ENCODE assay signal across 18 mouse cellular contexts in the genomic region with DNA sequence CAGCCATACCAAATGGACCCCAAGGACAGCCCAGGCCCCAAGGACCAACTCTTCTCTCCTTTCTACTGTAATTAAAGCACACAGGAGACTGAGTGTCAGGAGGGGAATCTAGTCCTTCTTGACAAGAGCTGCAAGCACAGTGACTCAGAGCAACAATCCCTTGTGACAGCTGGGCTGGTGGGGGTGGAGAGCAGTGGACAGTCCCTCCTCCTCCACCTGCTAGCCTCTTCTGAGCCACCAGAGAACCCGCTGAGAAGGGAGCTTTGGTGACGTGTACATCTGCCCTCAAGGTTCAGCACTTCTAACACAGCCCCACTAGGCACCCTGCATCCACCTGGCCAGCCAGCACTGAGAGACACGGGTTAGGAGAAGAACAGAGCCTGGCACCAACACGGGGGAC.
DNase-seq lines count a peak whose midpoint lies in the region; ATAC-seq and TF ChIP-seq lines count a peak whose summit lies in the region.
"Had no signal": no experiment of that assay in that cellular context is flagged by ENCODE, and none has a peak within 500 bp of the region (broad histone marks: within the 10 kb centered on the region; RNA-seq: fewer than 3 reads in every experiment).

No protein-coding gene starts in this region.

- WGBS in midbrain, postnatal 0 days = 63% methylated on average over 4 of the region's 4 CpGs
- WGBS in midbrain, embryonic 13.5 days = 66% methylated on average over 4 of the region's 4 CpGs
- WGBS in embryonic facial prominence, embryonic 14.5 days = 61% methylated on average over 3 of the region's 4 CpGs
- WGBS in stomach, postnatal 0 days = 73% methylated on average over 4 of the region's 4 CpGs
- WGBS in neural tube, embryonic 15.5 days = 70% methylated on average over 4 of the region's 4 CpGs

- H3K4me3 ChIP-seq in midbrain, postnatal 0 days (ENCODE audit: low read depth, low read length) = no peak overlapping the region
- H3K4me3 ChIP-seq in midbrain, embryonic 13.5 days (replicated peaks) = no peak overlapping the region
- no peak overlapping the region for H3K4me3 ChIP-seq in embryonic facial prominence, embryonic 14.5 days (ENCODE audit: low read depth, low read length)
- H3K4me3 ChIP-seq in stomach, postnatal 0 days (ENCODE audit: low read depth, low read length) = no peak overlapping the region
- H3K4me3 ChIP-seq in neural tube, embryonic 15.5 days (replicated peaks) = no peak overlapping the region
- H3K4me3 ChIP-seq: erythroblast, embryonic 14.5 days; layer of hippocampus, adult 2 months; left cerebral cortex, adult 2 months; limb, embryonic 12.5 days; megakaryocyte, embryonic 14.5 days; neural tube, embryonic 13.5 days had no signal

- ATAC-seq in midbrain, postnatal 0 days (ENCODE audit: low FRiP score) = no peak
- ATAC-seq in midbrain, embryonic 13.5 days = no peak
- peak; percentile 28; the same call in 1 of the 2 replicates for ATAC-seq in embryonic facial prominence, embryonic 14.5 days (ENCODE audit: low read depth)
- ATAC-seq in stomach, postnatal 0 days (ENCODE audit: low FRiP score, low TSS enrichment) = no peak; the same call in 1 of the 2 replicates
- no peak for ATAC-seq in neural tube, embryonic 15.5 days (ENCODE audit: low FRiP score)
- ATAC-seq: forebrain, embryonic 16.5 days had no signal

- H3K27ac ChIP-seq in midbrain, postnatal 0 days (ENCODE audit: low read depth, low read length) = no peak overlapping the region
- H3K27ac ChIP-seq in midbrain, embryonic 13.5 days = no peak overlapping the region
- no peak overlapping the region for H3K27ac ChIP-seq in embryonic facial prominence, embryonic 14.5 days (replicated peaks; ENCODE audit: low read depth, low read length)
- H3K27ac ChIP-seq in stomach, postnatal 0 days (replicated peaks) = no peak overlapping the region
- no peak overlapping the region for H3K27ac ChIP-seq in neural tube, embryonic 15.5 days (replicated peaks)
- H3K27ac ChIP-seq: layer of hippocampus, adult 2 months; left cerebral cortex, adult 2 months; limb, embryonic 12.5 days; liver, embryonic 14.5 days; neural tube, embryonic 13.5 days had no signal

- no peaks in the 10 kb centered on the region for H3K36me3 ChIP-seq in midbrain, postnatal 0 days (ENCODE audit: insufficient read depth, low read length)
- H3K36me3 ChIP-seq in midbrain, embryonic 13.5 days = no peaks in the 10 kb centered on the region
- H3K36me3 ChIP-seq in embryonic facial prominence, embryonic 14.5 days (ENCODE audit: control insufficient read depth, insufficient read depth, low read length) = no peaks in the 10 kb centered on the region
- H3K36me3 ChIP-seq in stomach, postnatal 0 days (ENCODE audit: control insufficient read depth, insufficient read depth, low read length) = no peaks in the 10 kb centered on the region
- no peaks in the 10 kb centered on the region for H3K36me3 ChIP-seq in neural tube, embryonic 15.5 days
- H3K36me3 ChIP-seq: limb, embryonic 12.5 days; neural tube, embryonic 13.5 days had no signal

- H3K9me3 ChIP-seq in midbrain, postnatal 0 days (ENCODE audit: low read length) = no peaks in the 10 kb centered on the region
- no peaks in the 10 kb centered on the region for H3K9me3 ChIP-seq in midbrain, embryonic 13.5 days
- no peaks in the 10 kb centered on the region for H3K9me3 ChIP-seq in embryonic facial prominence, embryonic 14.5 days (ENCODE audit: control insufficient read depth, low read length)
- no peaks in the 10 kb centered on the region for H3K9me3 ChIP-seq in stomach, postnatal 0 days (ENCODE audit: control insufficient read depth, low read length)
- H3K9me3 ChIP-seq in neural tube, embryonic 15.5 days (replicated peaks) = no peaks in the 10 kb centered on the region
- H3K9me3 ChIP-seq: limb, embryonic 12.5 days; megakaryocyte, embryonic 14.5 days; neural tube, embryonic 13.5 days had no signal

- H3K27me3 ChIP-seq in midbrain, postnatal 0 days (ENCODE audit: insufficient read depth, low read length) = no peaks in the 10 kb centered on the region
- no peaks in the 10 kb centered on the region for H3K27me3 ChIP-seq in midbrain, embryonic 13.5 days
- no peaks in the 10 kb centered on the region for H3K27me3 ChIP-seq in embryonic facial prominence, embryonic 14.5 days (replicated peaks; ENCODE audit: control insufficient read depth, insufficient read depth, low read length)
- no peaks in the 10 kb centered on the region for H3K27me3 ChIP-seq in stomach, postnatal 0 days (ENCODE audit: control insufficient read depth, insufficient read depth, low read length)
- H3K27me3 ChIP-seq in neural tube, embryonic 15.5 days (replicated peaks) = no peaks in the 10 kb centered on the region
- H3K27me3 ChIP-seq: limb, embryonic 12.5 days; neural tube, embryonic 13.5 days had no signal

- H3K4me2 ChIP-seq in midbrain, postnatal 0 days (ENCODE audit: low read depth, low read length, poor library complexity, severe bottlenecking) = no peak overlapping the region
- no peak overlapping the region for H3K4me2 ChIP-seq in midbrain, embryonic 13.5 days (replicated peaks)
- H3K4me2 ChIP-seq in embryonic facial prominence, embryonic 14.5 days (ENCODE audit: low read depth, low read length) = no peak overlapping the region
- no peak overlapping the region for H3K4me2 ChIP-seq in stomach, postnatal 0 days (replicated peaks; ENCODE audit: low read depth)
- no peak overlapping the region for H3K4me2 ChIP-seq in neural tube, embryonic 15.5 days
- H3K4me2 ChIP-seq: limb, embryonic 12.5 days; neural tube, embryonic 13.5 days had no signal

- no peak for TF ChIP-seq CTCF in midbrain, postnatal 0 days (IDR thresholded peaks at IDR 0.05)
- TF ChIP-seq CTCF in stomach, postnatal 0 days (IDR thresholded peaks at IDR 0.05; ENCODE audit: low read depth) = no peak

- peak; percentile 28 to 40 for DNase-seq in frontal cortex, postnatal 36 days (ENCODE audit: low spot score in 2 of 2)
- no peak for DNase-seq in frontal cortex, postnatal 10 days (ENCODE audit: low spot score in 2 of 2)
- peak; percentile 33 for DNase-seq in midbrain, postnatal 0 days (ENCODE audit: low spot score)
- peak; percentile 64 for DNase-seq in embryonic facial prominence, embryonic 14.5 days (ENCODE audit: low spot score)
- DNase-seq in stomach, postnatal 0 days (ENCODE audit: low spot score) = no peak
- DNase-seq: adrenal gland, adult 2 months; gastrocnemius, postnatal 14 days; thymus, adult 18-20 months had no signal

- no peak overlapping the region for H3K9ac ChIP-seq in midbrain, postnatal 0 days (replicated peaks; ENCODE audit: low read length, poor library complexity, severe bottlenecking)
- H3K9ac ChIP-seq in midbrain, embryonic 13.5 days (replicated peaks) = no peak overlapping the region
- no peak overlapping the region for H3K9ac ChIP-seq in embryonic facial prominence, embryonic 14.5 days (ENCODE audit: low read depth, low read length)
- H3K9ac ChIP-seq in stomach, postnatal 0 days (ENCODE audit: low read length) = no peak overlapping the region
- no peak overlapping the region for H3K9ac ChIP-seq in neural tube, embryonic 15.5 days (replicated peaks)
- H3K9ac ChIP-seq: limb, embryonic 12.5 days; liver, embryonic 14.5 days; neural tube, embryonic 13.5 days had no signal

- TF ChIP-seq EP300 in stomach, postnatal 0 days (optimal IDR thresholded peaks at IDR 0.05) = no peak

- no peaks in the 10 kb centered on the region for H3K4me1 ChIP-seq in midbrain, postnatal 0 days (ENCODE audit: insufficient read depth, low read length)
- H3K4me1 ChIP-seq in midbrain, embryonic 13.5 days (replicated peaks) = peaks cover 9% of the 10 kb centered on the region
- H3K4me1 ChIP-seq in embryonic facial prominence, embryonic 14.5 days (ENCODE audit: control insufficient read depth, insufficient read depth, low read length) = no peaks in the 10 kb centered on the region
- no peaks in the 10 kb centered on the region for H3K4me1 ChIP-seq in stomach, postnatal 0 days (replicated peaks; ENCODE audit: control insufficient read depth, insufficient read depth)
- 0 out of 2 replicates have a peak, but pooled peaks cover 8% of the 10 kb centered on the region for H3K4me1 ChIP-seq in neural tube, embryonic 15.5 days
- H3K4me1 ChIP-seq: megakaryocyte, embryonic 14.5 days had no signal

Comparison
In these comparisons a context has a peak if more than half of its experiments do, and no peak if none do; other contexts are left out.
1. DNase-seq: peak in frontal cortex, postnatal 36 days (2 of 2), midbrain, postnatal 0 days (single experiment) and embryonic facial prominence, embryonic 14.5 days (single experiment); none in frontal cortex, postnatal 10 days (0 of 2) and stomach, postnatal 0 days (single experiment).